ENCODE assay signal across 8 mouse cellular contexts in genomic region chr7:30534633-30535577, GRCm38 (mm10). TPM values are rescaled to one million over a fixed set of nuclear protein-coding genes. Genes with fewer than 3 reads are reported as not detected.
DNase-seq lines count a peak whose midpoint lies in the region; ATAC-seq and TF ChIP-seq lines count a peak whose summit lies in the region.

Gene Arhgap33 (minus strand): TSS chr7:30535060.

- peak; percentile 100 for DNase-seq in G1E (ENCODE audit: low spot score)
- DNase-seq in cerebellum, adult 18-20 months = peak; percentile 96 to 97
- DNase-seq in heart, postnatal 4 days = peak; percentile 97
- DNase-seq in layer of hippocampus, adult 8-10 months (ENCODE audit: low spot score in 2 of 2) = peak; percentile 95 to 96
- peak; percentile 94 for DNase-seq in ovary, adult 18-20 months (ENCODE audit: low spot score)
- DNase-seq in thymus, postnatal 0 days (ENCODE audit: low spot score) = peak; percentile 99

- no peaks in the 10 kb centered on the region for H3K27me3 ChIP-seq in G1E (ENCODE audit: insufficient read depth, low read length)
- H3K27me3 ChIP-seq in forebrain, embryonic 16.5 days (replicated peaks; ENCODE audit: control insufficient read depth, insufficient read depth, low read length) = no peaks in the 10 kb centered on the region
- no peaks in the 10 kb centered on the region for H3K27me3 ChIP-seq in lung, embryonic 15.5 days

- H3K4me2 ChIP-seq in forebrain, embryonic 16.5 days (ENCODE audit: low read length) = peak within 1 kb of the TSS; percentile 77
- peak within 1 kb of the TSS; percentile 94 for H3K4me2 ChIP-seq in lung, embryonic 15.5 days

- H3K9me3 ChIP-seq in G1E (replicated peaks) = no peaks in the 10 kb centered on the region
- no peaks in the 10 kb centered on the region for H3K9me3 ChIP-seq in forebrain, embryonic 16.5 days (ENCODE audit: control insufficient read depth, low read length)
- H3K9me3 ChIP-seq in lung, embryonic 15.5 days = no peaks in the 10 kb centered on the region

- peaks cover 59% of the 10 kb centered on the region for H3K36me3 ChIP-seq in G1E (replicated peaks)
- peaks cover 20% of the 10 kb centered on the region for H3K36me3 ChIP-seq in forebrain, embryonic 16.5 days (ENCODE audit: control insufficient read depth, insufficient read depth)
- peaks cover 29% of the 10 kb centered on the region for H3K36me3 ChIP-seq in lung, embryonic 15.5 days

- H3K27ac ChIP-seq in forebrain, embryonic 16.5 days (ENCODE audit: low read length) = peak within 1 kb of the TSS; percentile 95
- H3K27ac ChIP-seq in lung, embryonic 15.5 days = peak within 1 kb of the TSS; percentile 59

- peak; percentile 93 for ATAC-seq in G1E (ENCODE audit: extremely low read depth, insufficient number of reproducible peaks, low FRiP score, poor library complexity, severe bottlenecking)
- ATAC-seq in forebrain, embryonic 16.5 days = peak; percentile 87
- ATAC-seq in lung, embryonic 15.5 days (ENCODE audit: borderline replicate concordance, extremely low read depth, low FRiP score, low TSS enrichment) = peak; percentile 94

- peak within 1 kb of the TSS; percentile 82 for H3K4me3 ChIP-seq in G1E (ENCODE audit: low read depth, low read length)
- peak within 1 kb of the TSS; percentile 84 for H3K4me3 ChIP-seq in forebrain, embryonic 16.5 days (replicated peaks; ENCODE audit: low read length)
- peak within 1 kb of the TSS; percentile 64 for H3K4me3 ChIP-seq in lung, embryonic 15.5 days

- WGBS in forebrain, embryonic 16.5 days = under 1% methylated on average over 76 of the region's 84 CpGs
- WGBS in lung, embryonic 15.5 days = under 1% methylated on average over 55 of the region's 84 CpGs

- peak within 1 kb of the TSS; percentile 90 for H3K9ac ChIP-seq in forebrain, embryonic 16.5 days (replicated peaks; ENCODE audit: low read depth, low read length)
- peak within 1 kb of the TSS; percentile 70 for H3K9ac ChIP-seq in lung, embryonic 15.5 days

- TF ChIP-seq CTCF in G1E (IDR thresholded peaks at IDR 0.05; ENCODE audit: low read depth, low read length) = no peak

- H3K4me1 ChIP-seq in G1E (ENCODE audit: insufficient read depth, low read depth, low read length) = peaks cover 33% of the 10 kb centered on the region
- H3K4me1 ChIP-seq in forebrain, embryonic 16.5 days (replicated peaks; ENCODE audit: control insufficient read depth, insufficient read depth, low read length) = peaks cover 35% of the 10 kb centered on the region
- H3K4me1 ChIP-seq in lung, embryonic 15.5 days = peaks cover 31% of the 10 kb centered on the region

RNA-seq across cellular contexts. Expression of gene Arhgap33, which starts in this region (rescaled TPM):
- total RNA-seq in G1E (2014; fragmentation: Nextera tagmentation) (13.3 and 16.5 TPM in 2 replicates), G1E (2017) (5.0 and 5.3 TPM in 2 replicates)
- polyA plus RNA-seq in G1E (2012) = 40.3 and 51.4 TPM in 2 replicates
- 122 and 148 TPM in 2 replicates for polyA plus RNA-seq in forebrain, embryonic 16.5 days (2015; fragmentation: Nextera tagmentation; extraction: Ambion mirVana)
- 10 to 100 TPM in 1 of 2 experiments, 1 to 10 TPM in 1; 7.3 to 12.8 TPM for total RNA-seq in heart, postnatal 4 days (2021)
- 100 to 1,000 TPM in 3 of 4 experiments, 10 to 100 TPM in 1; 99.8 to 118 (median 110) TPM for total RNA-seq in layer of hippocampus, adult 8-10 months (2022)
- polyA plus RNA-seq in lung, embryonic 15.5 days (2015; fragmentation: Nextera tagmentation; extraction: Ambion mirVana) = 7.7 and 9.3 TPM in 2 replicates
- polyA plus RNA-seq in thymus, postnatal 0 days (2015; fragmentation: Nextera tagmentation; extraction: Ambion mirVana) = 3.6 and 4.6 TPM in 2 replicates

Comparison
In these comparisons a context has a peak if more than half of its experiments do, and no peak if none do; other contexts are left out.
1. Peak in every context shown above with its lines: DNase-seq, ATAC-seq, H3K4me3 ChIP-seq and H3K27ac ChIP-seq.
2. RNA of gene Arhgap33 (total RNA-seq): 99.8 to 118 TPM in layer of hippocampus, adult 8-10 months; 5.0 to 16.5 TPM in G1E and 7.3 to 12.8 TPM in heart, postnatal 4 days; every median in the first group is over 4 times any median in the second.